Mouse (Mus musculus): ENCODE measurements around the gene Suclg2.

GRCm38 (mm10) chr6:95685242-95685641 lies 33.4 kb downstream of the Suclg2 start:
- 0 out of 2 replicates have a peak, but pooled peaks have one; percentile 6 for TF ChIP-seq CTCF (conservative IDR thresholded peaks at IDR 0.05; ENCODE audit: low read length)
- no peak for TF ChIP-seq POU5F1 (IDR thresholded peaks at IDR 0.05; ENCODE audit: borderline replicate concordance, low read length)
- TF ChIP-seq NANOG (IDR thresholded peaks at IDR 0.05; ENCODE audit: borderline replicate concordance, low read length): no peak

Measured in E14TG2a.4 (cell line).